Mouse (Mus musculus): ENCODE measurements around the gene Pi4k2b. TPM values are rescaled to one million over a fixed set of nuclear protein-coding genes. Genes with fewer than 3 reads are reported as not detected.

The Pi4k2b gene
- polyA plus RNA-seq, 1 experiment from 2014 or later = 11.8 TPM

GRCm38 (mm10) chr5:52811056-52811455 is 69.7 kb downstream of the Pi4k2b start:
- no peaks in the 10 kb centered on the region for H3K9me3 ChIP-seq (replicated peaks; ENCODE audit: control insufficient read depth, low read length)
- no peaks in the 10 kb centered on the region for H3K27me3 ChIP-seq (ENCODE audit: control insufficient read depth, insufficient read depth, low read length)
- no peak overlapping the region for H3K4me2 ChIP-seq
- no peak overlapping the region for H3K9ac ChIP-seq (ENCODE audit: low read depth, low read length)
- ATAC-seq (replicated peaks; ENCODE audit: insufficient number of reproducible peaks, low FRiP score, low TSS enrichment) = no peak
- H3K4me1 ChIP-seq (ENCODE audit: control insufficient read depth, insufficient read depth, low read length) = peaks cover 2% of the 10 kb centered on the region; the same call in 1 of the 2 replicates
- no peaks in the 10 kb centered on the region; the same call in 1 of the 2 replicates for H3K36me3 ChIP-seq (ENCODE audit: control insufficient read depth, insufficient read depth, low read length)
- WGBS (ENCODE audit: insufficient replicate concordance) = 86% methylated on average over 14 of the region's 14 CpGs
- H3K4me3 ChIP-seq (ENCODE audit: low read depth, low read length) = no peak overlapping the region
- no peak overlapping the region for H3K27ac ChIP-seq (ENCODE audit: low read depth, low read length)

- no peak for ATAC-seq (replicated peaks; ENCODE audit: insufficient number of reproducible peaks, low FRiP score, low TSS enrichment)
- H3K27ac ChIP-seq (ENCODE audit: low read depth, low read length) = no peak overlapping the region
- 90% methylated on average over 10 of the region's 10 CpGs for WGBS (ENCODE audit: insufficient replicate concordance)
- H3K4me1 ChIP-seq (ENCODE audit: control insufficient read depth, insufficient read depth, low read length) = no peaks in the 10 kb centered on the region
- no peaks in the 10 kb centered on the region for H3K27me3 ChIP-seq (ENCODE audit: control insufficient read depth, insufficient read depth, low read length)
- no peaks in the 10 kb centered on the region; the same call in 1 of the 2 replicates for H3K36me3 ChIP-seq (ENCODE audit: control insufficient read depth, insufficient read depth, low read length)
- no peak overlapping the region for H3K4me2 ChIP-seq
- no peaks in the 10 kb centered on the region for H3K9me3 ChIP-seq (replicated peaks; ENCODE audit: control insufficient read depth, low read length)
- no peak overlapping the region for H3K4me3 ChIP-seq (ENCODE audit: low read depth, low read length)
- H3K9ac ChIP-seq (ENCODE audit: low read depth, low read length) = no peak overlapping the region
Observed at GRCm38 (mm10) chr5:52812456-52812855, 71.1 kb downstream of the Pi4k2b start.

GRCm38 (mm10) chr5:52813312-52813711 is 71.9 kb downstream of the Pi4k2b start:
- H3K4me2 ChIP-seq = no peak overlapping the region

GRCm38 (mm10) chr5:52818676-52819075 is 77.3 kb downstream of the Pi4k2b start:
- Histone ChIP-seq H3K9me3 (replicated peaks; ENCODE audit: control insufficient read depth, low read length) (no peaks in the 10 kb centered on the region), H3K4me2 (no peak overlapping the region), H3K4me1 (ENCODE audit: control insufficient read depth, insufficient read depth, low read length) (no peaks in the 10 kb centered on the region), H3K4me3 (ENCODE audit: low read depth, low read length) (no peak overlapping the region), H3K27ac (ENCODE audit: low read depth, low read length) (no peak overlapping the region), H3K9ac (ENCODE audit: low read depth, low read length) (no peak overlapping the region), H3K27me3 (ENCODE audit: control insufficient read depth, insufficient read depth, low read length) (no peaks in the 10 kb centered on the region), H3K36me3 (ENCODE audit: control insufficient read depth, insufficient read depth, low read length) (no peaks in the 10 kb centered on the region; the same call in 1 of the 2 replicates)
- no peak for ATAC-seq (replicated peaks; ENCODE audit: insufficient number of reproducible peaks, low FRiP score, low TSS enrichment)
- WGBS (ENCODE audit: insufficient replicate concordance) = 85% methylated on average over 7 of the region's 7 CpGs

More at GRCm38 (mm10) chr5:52813312-52813711, 71.9 kb downstream of the Pi4k2b start:
- H3K9me3 ChIP-seq (replicated peaks; ENCODE audit: control insufficient read depth, low read length) = no peaks in the 10 kb centered on the region
- H3K27me3 ChIP-seq (ENCODE audit: control insufficient read depth, insufficient read depth, low read length) = no peaks in the 10 kb centered on the region
- ATAC-seq (replicated peaks; ENCODE audit: insufficient number of reproducible peaks, low FRiP score, low TSS enrichment) = no peak
- H3K36me3 ChIP-seq (ENCODE audit: control insufficient read depth, insufficient read depth, low read length) = no peaks in the 10 kb centered on the region; the same call in 1 of the 2 replicates
- no peak overlapping the region for H3K4me3 ChIP-seq (ENCODE audit: low read depth, low read length)
- H3K9ac ChIP-seq (ENCODE audit: low read depth, low read length) = no peak overlapping the region
- no peaks in the 10 kb centered on the region for H3K4me1 ChIP-seq (ENCODE audit: control insufficient read depth, insufficient read depth, low read length)
- WGBS (ENCODE audit: insufficient replicate concordance) = 88% methylated on average over 7 of the region's 7 CpGs
- H3K27ac ChIP-seq (ENCODE audit: low read depth, low read length) = no peak overlapping the region

Other genes with a start within 250 kb of the Pi4k2b start
- gene Lgi2, start 175.1 kb upstream of the Pi4k2b start, polyA plus RNA-seq (2014; fragmentation: Nextera tagmentation; extraction: Ambion mirVana) = 3.0 and 3.5 TPM in 2 replicates
- gene Sepsecs, start 71.9 kb upstream of the Pi4k2b start, polyA plus RNA-seq (2014; fragmentation: Nextera tagmentation; extraction: Ambion mirVana) = 5.4 and 7.5 TPM in 2 replicates
- gene Zcchc4, start 33.8 kb downstream of the Pi4k2b start, polyA plus RNA-seq (2014; fragmentation: Nextera tagmentation; extraction: Ambion mirVana) = 10.5 and 10.9 TPM in 2 replicates
- 82.6 and 90.7 TPM in 2 replicates for gene Anapc4, start 92.4 kb downstream of the Pi4k2b start, polyA plus RNA-seq (2014; fragmentation: Nextera tagmentation; extraction: Ambion mirVana)